Mouse (Mus musculus) adrenal gland, postnatal 14 days (tissue): ENCODE data around the gene Olfr1441. TPM values are rescaled to one million over a fixed set of nuclear protein-coding genes. Genes with fewer than 3 reads are reported as not detected.
A peak's percentile ranks its signal among the peaks of the same experiment; 100 is the strongest.

Experiments used
- DNase-seq: peaks from one replicate; pipeline ENCODE4 v3.0.0; 2021; ENCODE audit warnings: mixed read lengths
- total RNA-seq: library from RNA; stranded (reverse); gene quantifications from 2 replicates; pipeline ENCODE4 v1.2.3, GENCODE M21; 2021

The Olfr1441 gene
- total RNA-seq, 1 experiment from 2014 or later: not detected

DNA sequence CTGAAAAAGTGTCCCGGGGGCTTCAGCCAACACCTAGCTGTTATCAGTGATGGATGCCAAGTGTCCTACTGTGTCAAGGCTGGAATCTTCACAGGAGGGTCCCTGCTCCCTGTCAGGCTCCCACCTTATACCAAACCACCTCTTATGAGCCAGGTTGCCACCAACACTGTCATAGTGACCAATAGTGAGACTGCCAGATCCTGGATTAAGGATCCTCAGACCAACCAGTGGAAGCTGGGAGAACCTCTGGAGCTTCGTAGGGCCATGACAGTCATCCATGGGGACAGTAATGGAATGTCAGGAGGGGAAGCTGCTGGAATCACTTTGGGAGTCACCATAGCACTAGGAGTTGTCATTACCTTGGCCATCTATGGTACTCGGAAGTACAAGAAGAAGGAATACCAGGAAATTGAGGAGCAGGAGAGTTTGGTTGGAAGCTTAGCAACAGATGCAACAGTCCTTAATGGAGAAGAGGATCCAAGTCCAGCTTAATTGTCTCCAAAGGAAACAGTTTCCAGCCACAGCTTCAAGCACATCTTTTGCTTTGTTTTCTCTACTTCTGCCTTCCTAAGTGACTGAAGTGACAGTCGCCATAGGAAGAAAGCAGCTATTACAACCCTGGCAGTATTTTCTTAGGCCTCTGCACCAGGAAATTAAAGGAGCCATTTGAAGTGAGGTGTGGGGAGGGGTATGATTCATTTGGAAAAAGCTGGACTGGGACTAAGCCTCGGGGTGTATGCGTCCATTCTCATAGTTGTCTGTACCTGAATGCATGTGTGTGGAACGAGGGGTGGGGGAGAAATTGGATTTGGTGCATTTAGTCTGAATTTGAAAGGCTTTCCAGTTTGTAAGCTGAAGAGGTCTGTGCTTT lies 45.9 kb downstream of the Olfr1441 start:
- no peak for DNase-seq

DNA sequence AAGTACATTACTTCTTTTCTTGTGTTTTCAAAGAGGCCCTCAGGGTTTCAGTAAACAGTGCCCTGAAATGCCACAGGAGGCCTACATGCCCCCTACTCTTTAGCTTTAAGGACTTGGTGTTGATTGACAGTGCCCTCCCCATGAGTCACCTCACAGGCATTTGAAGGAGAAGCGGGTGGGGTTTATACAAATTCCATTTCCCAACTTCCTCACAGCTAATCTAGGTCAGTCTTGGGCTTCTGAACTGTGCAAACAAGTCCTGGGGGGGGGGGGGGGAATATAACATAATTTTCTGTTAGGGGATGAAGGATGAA lies 46.4 kb downstream of the Olfr1441 start:
- DNase-seq: peak; percentile 51

DNA sequence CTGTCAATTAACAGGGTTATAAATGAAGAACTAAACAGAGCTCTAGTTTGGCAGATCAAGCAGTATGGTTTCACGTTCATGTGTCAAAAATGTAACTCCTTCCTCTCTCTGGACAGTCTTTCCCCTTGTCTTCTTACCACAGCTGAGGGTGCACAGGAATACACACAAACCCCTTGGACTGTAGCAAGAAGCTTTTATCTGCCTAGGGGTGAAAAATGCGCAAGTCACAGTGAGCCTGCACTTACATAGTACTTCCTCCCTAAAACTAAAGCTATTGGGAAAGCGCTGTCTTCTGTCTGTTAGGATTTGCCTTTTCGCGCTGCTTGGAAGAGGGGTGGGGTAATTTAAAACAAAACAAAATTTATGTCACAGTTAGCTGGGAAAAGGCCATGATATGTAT lies 46.9 kb downstream of the Olfr1441 start:
- no peak for DNase-seq

DNA sequence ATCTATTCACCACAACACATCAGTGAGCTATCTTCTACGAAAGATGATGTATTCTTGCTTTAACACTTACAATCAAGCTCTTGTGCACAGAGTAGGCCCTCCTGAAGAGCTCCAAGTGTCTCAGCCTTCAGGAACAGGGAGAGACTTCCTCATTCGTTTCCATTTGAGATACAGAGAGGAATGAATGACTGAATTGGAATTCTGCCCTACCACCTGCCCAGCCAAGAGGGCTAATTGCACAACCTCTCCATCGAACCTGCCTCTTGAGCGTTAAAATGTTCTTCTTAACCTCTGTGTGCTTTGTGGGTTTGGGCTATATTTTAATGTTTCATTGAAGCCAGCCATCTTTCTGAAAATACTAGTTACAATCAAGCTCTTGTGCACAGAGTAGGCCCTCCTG lies 47.4 kb downstream of the Olfr1441 start:
- DNase-seq: no peak

DNA sequence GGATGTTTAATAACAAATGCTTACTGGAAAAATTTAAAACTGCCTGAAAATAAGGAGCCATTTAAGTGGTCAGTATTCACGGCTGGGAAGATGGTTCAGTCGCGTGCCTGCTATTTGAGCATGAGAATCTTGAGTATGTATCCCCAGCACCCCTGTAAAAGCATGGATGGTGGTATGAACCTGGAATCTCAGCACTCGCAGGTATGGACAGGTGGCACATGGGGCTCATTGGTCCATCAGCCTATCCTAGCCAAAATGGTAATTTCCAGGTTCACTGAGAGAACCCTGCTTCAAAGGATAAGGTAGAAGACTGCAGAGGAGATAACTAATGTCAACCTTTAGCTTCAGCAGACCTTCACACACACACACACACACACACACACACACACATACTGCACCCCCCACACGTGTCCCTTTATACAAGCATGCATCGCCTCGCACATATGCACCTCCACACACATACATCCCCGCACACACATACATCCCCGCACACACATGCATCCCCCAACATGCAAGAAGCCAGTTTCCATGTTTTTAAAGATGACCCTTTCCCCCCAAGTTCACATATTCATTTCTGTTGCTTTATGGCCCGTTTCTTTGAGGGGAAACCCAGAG lies 48.4 kb downstream of the Olfr1441 start:
- no peak for DNase-seq

DNA sequence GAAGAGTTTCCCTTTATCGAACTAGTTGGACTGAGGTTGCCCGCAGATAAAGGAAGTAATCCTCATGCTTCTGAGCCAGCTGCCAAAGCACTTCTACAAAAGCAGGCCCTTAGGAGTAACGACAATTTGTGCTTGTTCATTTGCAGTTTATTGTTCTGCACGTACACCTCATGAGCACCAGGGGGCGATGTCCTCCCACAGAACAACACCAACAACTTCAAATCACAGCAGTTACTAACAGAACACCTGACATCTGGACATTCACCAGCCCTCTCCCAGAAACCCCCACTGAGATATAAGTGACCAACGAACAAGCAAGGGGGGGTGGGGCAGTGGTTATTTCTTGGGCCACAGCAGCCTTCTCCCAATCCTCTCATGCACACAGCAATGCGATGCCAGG lies 49.0 kb downstream of the Olfr1441 start:
- peak; percentile 80 for DNase-seq

DNA sequence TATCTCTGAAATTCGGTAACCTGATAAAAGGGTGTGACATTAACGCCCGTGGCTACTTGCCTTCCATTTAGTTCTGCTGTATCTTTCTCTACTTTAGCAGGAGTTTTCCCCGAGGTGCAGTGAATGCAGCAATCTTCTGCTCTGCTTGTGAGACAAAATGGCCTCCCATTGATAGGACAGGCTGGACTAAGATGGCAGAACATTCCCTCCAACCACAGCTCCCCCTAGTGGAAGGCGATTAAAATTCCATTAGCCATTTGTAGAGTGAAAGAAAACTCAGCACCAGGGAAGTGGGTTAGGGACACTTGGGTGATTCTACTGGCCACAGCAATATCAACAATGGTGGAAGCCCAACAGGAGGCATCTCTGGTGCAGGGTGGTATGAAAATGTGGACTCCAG lies 50.2 kb downstream of the Olfr1441 start:
- DNase-seq: peak; percentile 77

DNA sequence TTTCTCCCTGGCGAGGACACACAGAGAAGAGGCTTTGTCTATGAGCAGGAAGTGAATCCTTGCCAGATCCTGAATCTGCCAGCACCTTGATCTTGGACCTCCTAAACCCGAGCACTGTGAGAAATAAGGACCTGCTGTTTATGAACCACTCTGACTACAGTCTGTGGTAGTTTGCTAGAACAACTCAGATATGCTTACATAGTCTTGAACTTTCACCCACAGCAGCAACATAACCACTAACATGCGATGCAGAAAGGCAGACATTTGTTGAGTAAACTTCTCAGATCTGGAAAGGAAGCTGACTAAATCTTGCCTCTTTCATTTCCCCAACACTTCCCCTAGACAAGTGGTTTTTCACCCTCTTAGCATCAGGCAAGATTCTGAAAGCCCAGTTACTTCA lies 54.6 kb downstream of the Olfr1441 start:
- DNase-seq: no peak

DNA sequence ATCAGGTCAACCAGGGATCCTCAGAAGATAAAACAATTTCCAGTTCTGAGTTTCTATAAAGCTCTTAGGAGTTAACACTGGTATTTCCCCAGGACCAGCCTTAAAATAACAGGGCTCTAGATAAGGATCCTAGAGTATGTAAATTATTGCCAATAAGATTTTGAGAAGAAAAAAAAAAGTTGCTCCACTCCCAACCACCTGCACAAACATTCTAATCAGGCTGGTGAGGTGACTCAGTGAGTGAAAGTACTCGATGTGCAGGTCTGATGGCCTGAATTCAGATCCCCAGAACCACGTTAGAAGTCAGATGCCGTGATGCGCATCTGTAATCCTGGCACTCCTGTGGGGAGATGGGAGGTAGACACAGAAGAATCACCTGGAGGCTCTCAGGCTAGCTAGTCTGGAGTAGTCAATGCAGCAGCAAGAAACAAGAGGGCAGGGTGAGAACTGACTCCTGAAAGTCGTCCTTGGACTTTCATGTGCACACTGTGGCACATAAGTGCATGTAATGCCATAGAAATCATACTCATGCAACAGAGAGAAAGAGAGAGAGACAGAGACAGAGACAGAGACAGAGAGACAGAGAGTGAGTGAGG lies 55.2 kb downstream of the Olfr1441 start:
- no peak for DNase-seq

Other genes starting within 250 kb of the Olfr1441 start
- gene Olfr1555-ps1, start 247.3 kb upstream of the Olfr1441 start, total RNA-seq: not detected in 2 replicates
- not detected in 2 replicates for gene Olfr1431, start 216.8 kb upstream of the Olfr1441 start, total RNA-seq
- not detected in 2 replicates for gene Olfr1432, start 184.8 kb upstream of the Olfr1441 start, total RNA-seq
- not detected in 2 replicates for gene Olfr262, start 175.8 kb upstream of the Olfr1441 start, total RNA-seq
- not detected in 2 replicates for gene Olfr235, start 156.4 kb upstream of the Olfr1441 start, total RNA-seq
- not detected in 2 replicates for gene Olfr1434, start 137.6 kb upstream of the Olfr1441 start, total RNA-seq
- not detected in 2 replicates for gene Olfr1436, start 118.3 kb upstream of the Olfr1441 start, total RNA-seq
- not detected in 2 replicates for gene Olfr1437, start 92.3 kb upstream of the Olfr1441 start, total RNA-seq
- not detected in 2 replicates for gene Olfr1438-ps1, start 81.5 kb upstream of the Olfr1441 start, total RNA-seq
- gene Olfr1440, start 30.2 kb upstream of the Olfr1441 start, total RNA-seq: not detected in 2 replicates
- gene Pfpl, start 10.5 kb downstream of the Olfr1441 start, total RNA-seq: not detected in 2 replicates
- 10.8 and 18.2 TPM in 2 replicates for gene Mpeg1, start 43.3 kb downstream of the Olfr1441 start, total RNA-seq
- gene Dtx4, start 84.0 kb downstream of the Olfr1441 start, total RNA-seq: 19.7 and 24.6 TPM in 2 replicates
- 10.4 and 12.1 TPM in 2 replicates for gene Fam111a, start 128.3 kb downstream of the Olfr1441 start, total RNA-seq
- gene Gm4952, start 182.5 kb downstream of the Olfr1441 start, total RNA-seq: 0.75 and 19.1 TPM in 2 replicates
- 0.34 and 8.6 TPM in 2 replicates for gene Glyat, start 215.9 kb downstream of the Olfr1441 start, total RNA-seq